Mouse (Mus musculus): ENCODE measurements around the gene Wnt2b.
A peak's percentile ranks its signal among the peaks of the same experiment; 100 is the strongest.

Wnt2b gene

DNA sequence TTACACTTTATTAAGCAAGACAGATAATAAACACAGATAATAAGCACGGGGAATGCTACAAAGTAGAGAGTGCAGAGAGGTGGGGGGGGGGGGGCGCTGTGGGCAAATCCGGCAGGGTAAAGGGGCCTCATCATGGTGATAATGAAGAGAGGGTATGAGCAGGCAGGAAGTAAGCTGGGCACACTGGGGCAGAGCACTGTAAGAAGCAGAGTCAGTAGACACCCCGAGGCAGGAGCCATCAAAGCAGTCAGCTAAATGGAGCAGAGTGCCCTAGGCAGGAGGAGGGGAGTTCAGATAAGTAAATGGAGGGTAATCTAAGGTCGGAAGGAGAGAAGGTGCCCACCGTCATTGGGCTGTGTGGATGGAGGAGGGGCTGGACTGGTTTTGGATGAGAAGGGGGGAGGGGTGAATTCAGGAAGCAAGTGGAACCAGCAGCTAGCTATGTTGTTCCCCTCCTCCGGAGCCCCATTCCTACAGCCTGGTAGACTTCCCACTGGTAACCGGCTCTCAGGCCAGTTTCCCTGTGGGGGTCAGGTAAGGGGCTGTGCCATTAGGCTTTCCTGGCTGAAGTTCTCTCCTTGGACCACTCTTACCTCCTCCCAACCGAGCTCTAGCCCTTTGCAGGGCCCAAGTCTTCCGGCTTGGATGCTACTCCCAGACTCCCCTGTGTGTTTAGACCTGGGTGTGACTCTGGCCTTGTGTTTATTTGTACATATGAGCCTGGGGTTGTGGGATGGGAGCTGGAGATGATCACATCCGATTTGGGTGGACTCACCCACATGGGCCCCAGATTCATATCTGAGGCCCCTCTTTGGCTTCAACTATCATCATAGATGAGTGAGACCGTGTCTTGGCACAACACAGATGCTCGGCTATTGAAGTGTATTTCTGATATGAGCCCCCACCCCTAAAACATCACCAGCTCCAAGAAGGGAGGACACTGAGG, 1.9 kb upstream of the Wnt2b start:
- DNase-seq = peak; percentile 61

DNA sequence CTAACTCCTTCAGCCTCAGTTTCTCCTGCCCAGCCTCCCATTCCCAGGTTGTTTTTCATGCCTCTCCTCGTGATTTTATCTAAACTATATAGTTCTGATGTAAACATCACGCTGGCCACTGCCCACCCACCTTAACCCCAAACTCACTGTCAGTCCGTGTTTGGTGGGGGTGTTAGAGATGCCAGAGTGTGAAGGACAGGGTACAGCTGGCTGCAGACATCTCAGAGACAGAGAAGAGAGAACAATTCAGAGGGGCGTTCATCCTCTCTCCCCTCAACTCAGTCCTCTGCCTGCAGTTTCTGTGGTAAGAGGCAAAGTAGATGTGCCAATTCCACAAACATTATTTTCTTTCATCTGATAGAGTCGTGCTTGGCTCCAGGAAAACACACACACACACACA, 1.1 kb upstream of the Wnt2b start:
- DNase-seq = no peak

DNA sequence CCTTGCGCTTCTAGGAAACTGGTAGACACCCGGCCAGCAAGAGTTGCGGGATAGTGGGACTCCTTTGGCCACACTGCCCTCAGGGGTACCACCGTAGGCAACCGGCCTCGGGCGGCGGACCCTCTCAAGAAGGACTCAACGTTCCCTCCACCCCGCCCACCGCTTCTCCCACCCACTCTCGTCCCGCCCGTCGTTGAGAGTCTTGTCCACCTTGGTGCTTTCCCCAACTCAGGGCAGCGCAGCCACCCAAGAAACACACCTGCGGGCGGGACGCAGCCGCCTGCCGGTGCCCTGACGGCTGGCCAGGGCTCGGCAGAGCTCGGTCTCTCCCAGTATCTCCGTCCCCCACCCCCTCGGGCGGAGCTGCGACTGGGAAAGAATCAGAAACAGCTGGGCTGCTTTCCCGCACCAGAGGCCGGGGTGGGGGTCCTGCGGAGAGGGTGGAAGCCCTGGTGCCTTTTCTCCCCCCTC, 455 bp upstream of the Wnt2b start:
- peak; percentile 47 for DNase-seq

DNA sequence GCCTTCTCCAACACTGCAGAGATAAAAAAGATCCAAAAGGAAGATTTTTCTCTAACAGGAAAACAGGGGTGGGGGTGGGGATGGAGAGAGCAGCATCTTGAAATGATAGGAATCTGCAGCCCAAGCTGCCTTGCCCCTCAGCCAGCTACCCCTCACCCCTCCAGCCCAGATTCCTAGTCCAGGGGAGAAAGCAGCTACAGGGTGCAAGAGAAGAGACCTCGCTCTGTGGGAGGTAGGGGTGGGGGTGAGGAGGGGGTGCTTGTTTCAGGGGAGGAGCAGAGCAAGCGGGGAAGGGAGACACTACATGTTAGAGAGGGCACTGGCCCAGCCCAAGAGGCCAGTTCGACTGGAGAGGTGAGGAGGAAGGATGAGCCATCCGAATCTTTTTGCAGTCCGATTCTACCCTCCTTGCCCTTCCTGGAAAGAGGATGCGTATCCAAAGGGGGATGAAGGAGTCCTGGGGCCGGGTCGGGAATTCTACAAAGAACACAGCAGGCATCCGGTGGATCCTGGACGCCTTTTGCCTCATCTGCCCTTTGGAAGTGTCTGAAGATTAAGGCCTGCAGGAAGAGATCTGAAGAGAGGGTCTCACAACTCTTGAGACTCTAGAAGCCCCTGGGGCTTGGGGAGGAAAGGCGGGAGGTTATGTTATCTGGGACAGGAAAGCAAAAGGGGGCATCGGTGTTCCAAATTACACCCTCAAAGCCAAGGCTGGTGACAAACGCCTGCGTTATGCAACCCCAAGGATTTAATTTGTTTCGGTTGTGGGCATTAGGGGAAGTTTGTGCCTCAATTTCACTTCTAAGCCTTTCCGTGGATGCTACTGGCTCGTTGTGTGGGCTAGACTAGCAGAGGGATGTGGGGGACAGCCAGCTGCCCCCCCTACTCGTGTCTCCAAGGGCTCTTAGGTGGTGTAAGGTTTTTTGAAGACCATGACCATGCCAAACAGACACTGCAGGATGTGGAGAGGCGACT, 1.4 kb downstream of the Wnt2b start:
- DNase-seq = no peak

DNA sequence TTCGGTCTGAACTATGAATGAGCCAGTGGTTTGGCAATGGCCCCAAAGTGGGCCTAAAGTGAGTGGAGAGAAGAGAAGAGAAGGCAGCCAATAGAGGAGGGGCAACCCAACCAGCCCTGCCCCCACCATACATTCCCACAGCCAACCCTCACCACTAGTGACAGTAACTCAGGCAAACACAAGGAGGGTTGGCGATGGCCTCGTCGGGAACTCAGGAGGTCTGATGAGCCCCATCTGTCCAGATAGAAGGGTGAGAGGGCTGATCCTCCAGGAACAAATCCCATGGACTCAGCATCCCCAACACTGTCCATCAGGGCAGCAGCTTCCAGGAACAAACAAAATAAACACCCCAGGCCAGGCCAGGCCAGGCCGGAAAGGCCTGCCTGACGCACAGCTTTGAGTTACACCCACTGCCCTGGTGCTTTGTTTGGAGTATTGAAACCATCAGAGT, 5.6 kb downstream of the Wnt2b start:
- DNase-seq = no peak

DNA sequence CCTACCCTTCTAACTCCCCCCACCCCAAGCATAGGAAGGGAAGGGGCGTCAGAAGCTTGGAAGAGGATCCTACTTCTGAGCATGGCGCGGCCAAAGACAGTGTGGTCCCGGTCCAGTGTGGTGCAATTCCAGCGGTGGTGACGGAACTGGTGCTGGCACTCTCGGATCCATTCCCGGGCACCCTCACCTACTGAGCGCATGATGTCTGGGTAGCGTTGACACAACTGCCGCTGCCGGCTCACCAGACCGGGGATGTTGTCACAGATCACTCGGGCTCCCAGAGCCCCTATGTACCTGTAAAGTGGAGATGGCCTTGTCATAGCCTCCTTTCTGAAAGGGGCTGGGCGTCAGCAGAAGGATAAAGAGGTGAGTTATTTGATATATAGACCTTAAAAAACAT, 7.2 kb downstream of the Wnt2b start:
- no peak for DNase-seq

DNA sequence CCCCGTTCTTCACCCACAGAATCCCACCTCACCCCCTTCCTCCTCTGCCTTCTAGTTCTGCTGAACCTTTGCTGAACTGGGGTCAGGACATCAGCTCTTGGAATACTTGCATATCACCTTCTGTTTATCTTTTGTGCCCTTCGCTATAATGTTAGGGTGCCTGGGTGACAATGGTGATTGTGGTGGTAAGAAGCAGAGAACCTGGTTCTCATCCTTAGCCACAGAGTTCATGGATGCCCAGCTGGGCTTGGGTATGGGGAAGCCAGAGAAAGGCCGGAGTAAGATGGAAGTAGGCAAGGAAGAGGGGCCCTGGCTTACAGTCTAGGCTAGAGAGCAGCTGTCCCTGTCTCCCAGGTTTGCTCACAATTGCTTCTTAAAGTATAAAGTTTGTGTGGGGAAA, 7.6 kb downstream of the Wnt2b start:
- no peak for DNase-seq

DNA sequence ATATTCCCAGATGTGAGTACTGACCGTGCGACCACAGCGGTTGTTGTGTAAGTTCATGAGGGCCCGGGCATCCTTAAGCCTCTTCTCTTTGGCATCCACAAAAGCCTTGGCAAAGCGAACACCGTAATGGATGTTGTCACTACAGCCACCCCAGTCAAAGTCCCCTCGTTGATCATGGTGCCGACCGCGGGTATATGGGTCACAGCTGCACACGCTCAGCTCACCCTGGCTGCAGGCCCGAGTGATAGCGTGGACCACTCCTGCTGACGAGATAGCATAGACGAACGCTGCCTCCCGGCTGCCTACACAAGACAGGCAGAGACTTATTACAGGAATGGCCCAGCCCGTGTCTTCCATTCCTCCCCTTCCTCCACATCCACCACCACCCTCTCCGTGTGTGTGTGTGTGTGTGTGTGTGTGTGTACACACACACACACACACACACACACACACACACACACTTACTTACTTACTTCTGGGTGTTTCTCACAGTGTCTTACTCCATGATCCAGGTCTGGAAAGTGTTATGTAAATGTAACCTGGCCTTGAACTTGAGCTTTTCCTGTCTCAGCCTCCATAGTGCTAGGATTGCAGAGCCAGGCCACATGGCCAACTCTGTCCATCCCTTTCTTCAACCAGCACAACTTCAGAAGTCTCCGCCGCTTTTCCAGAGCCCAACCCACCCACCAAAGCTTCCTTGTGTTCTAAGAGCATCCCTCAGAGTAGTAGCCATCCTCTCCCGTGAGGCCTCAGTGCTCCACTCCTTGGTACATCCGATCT, 8.6 kb downstream of the Wnt2b start:
- DNase-seq = no peak

DNA sequence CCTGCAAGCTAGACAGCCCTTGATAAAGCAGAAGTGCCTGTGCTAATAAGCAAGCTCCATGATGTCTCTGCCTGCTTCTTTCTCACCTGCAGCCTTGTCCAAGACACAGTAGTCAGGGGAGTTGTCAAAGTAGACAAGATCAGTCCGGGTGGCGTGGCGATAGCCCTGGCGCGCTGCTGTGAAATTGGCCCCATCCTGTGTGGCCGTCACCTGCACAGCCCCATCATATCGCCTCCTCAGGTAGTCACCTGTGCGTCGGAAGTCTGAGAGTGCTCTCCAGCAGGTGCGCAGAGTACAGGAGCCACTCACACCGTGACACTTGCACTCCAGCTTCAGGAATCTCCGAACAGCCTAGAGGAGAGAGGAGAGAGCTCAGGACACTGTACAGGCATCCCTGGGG, 10.8 kb downstream of the Wnt2b start:
- DNase-seq = no peak

DNA sequence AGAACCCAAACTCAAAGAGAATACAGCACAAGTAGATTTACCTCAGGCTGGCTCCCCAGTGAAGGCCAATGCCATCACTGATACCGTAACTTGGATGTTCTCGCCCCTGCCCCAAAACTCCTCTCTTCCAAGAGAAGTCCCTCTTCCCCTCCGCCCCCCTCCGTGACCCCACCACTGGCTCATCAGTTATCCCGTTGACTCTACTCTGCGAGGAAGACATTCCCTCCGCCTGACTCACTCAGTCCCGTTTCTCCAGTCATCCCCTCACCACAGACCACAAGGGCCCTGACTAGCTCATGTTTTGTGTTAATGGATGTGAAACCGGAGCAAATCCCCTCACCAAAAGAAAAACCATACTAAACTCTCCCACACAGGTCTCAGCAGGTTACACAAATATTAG, 16.8 kb downstream of the Wnt2b start:
- DNase-seq = no peak

DNA sequence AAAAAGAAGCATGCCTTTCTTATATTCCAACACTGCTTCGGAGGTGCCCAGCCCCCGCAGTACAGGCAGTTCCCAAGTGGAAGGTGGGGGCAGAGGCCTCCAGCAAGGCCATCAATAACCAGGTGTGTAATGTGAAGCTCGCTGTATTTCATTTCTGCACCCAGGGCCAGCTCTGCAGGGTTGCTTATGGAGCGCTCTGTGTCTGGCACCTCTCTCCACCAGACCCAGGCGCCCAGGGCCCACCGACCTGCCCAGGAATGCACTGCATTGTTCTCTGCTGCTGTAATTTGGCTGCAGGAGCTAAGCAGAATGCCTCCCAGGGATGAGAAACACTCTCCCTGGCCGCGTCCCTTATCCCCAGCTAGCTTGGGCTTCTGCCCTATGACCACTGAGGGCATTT, 18.4 kb downstream of the Wnt2b start:
- DNase-seq = no peak

DNA sequence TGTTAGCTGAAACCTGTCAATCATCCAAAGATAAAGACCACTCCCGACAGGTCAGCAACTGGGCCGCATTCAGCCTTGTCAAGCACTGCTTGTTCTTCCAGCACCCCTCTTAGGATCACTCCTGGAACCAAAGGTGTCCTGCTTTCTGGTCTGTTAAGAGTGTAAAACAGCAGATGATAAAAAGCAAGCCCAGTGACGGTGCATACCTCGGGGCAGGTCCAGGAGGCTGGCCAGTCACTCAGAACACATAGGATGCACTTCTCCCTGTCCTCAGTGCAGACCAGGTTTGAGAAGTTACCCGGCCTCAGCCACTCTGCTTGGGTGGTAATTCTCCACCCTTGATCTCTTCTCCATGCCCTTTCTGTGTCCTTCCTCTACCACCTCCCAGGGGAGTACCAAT, 19.0 kb downstream of the Wnt2b start:
- DNase-seq = no peak

DNA sequence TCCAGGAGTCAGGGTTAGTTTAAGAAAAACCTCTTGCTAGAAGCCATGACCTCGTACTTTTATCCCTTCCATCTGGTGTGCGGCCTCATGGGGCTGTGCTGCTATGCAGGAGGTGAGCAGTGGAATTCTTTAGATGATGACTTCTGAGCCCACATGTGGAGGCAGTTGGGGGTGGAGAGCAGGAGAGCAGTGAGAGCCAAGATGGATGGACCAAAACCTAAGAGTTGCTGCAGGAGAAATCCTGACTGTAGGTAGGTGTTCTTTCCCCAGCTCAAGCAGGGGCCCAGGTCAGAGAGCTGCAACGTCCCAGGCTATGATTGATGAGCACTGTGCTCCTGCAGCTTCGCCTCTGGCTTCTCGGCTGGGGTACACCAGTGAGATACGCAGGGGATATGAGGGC, 21.0 kb downstream of the Wnt2b start:
- no peak for DNase-seq

DNA sequence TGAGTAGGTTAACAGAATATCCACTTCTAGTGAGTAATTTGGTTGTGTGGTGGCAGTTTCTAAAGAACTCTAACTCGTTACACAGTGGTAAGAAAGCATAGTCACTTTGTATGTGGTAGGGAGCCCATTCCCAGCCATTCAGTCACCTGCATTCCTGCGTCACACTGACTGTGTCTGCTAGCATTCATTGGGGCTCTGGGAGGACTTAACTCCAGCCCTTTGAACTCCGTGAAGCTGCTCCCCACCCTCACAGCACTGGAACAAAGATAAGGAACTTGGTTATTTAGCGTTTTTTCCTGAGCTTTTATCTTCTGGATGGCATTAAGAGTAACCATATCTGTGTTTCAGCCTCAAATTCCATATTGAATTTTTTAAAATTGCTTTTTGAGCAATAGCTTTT, 23.4 kb downstream of the Wnt2b start:
- no peak for DNase-seq

DNA sequence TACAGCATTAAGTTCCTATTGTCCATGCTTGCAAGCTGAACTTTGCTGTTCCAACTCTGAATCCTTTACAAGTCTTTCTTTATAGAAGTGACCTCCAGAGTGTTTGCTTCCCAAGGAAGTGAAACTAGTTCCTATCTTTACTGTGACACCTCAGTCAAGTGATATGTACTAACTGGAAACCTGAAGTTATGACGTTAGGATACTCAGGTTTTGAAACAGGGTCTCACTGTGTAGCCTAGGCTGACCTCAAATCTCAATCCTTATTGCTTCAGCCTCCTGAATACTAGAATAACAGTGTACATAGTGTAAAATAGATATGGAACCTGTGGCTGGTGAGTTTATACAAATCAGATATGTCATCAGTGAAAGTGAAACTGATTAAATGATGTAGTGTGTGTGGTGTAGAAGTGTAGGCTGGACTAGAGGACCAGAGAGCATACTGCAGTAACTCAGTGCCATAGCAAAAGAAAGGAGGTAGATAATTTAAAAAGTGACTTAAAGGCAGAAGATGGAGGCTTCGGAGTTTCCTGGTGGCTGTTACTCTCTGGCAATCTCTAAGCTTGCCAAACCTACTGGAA, 23.9 kb downstream of the Wnt2b start:
- DNase-seq = no peak

DNA sequence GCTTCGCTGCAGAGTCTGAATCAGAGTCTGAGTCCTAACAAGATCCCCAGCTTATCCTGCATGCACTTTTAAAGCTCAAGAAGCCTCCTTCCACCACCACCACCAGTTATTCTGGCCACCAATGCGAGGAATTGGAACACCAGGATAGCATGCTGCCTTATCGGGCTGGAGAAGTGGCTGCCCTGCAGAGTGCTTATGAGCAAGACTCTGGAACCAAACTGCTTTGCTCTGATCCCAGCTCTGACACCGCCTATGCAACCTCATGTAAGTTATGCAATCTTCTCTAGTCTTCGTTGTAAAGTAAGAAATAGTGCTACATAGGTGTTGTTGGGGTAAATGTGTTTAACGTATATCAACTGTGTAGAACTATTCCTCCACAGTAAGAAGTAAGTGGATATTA, 32.3 kb downstream of the Wnt2b start:
- no peak for DNase-seq

DNA sequence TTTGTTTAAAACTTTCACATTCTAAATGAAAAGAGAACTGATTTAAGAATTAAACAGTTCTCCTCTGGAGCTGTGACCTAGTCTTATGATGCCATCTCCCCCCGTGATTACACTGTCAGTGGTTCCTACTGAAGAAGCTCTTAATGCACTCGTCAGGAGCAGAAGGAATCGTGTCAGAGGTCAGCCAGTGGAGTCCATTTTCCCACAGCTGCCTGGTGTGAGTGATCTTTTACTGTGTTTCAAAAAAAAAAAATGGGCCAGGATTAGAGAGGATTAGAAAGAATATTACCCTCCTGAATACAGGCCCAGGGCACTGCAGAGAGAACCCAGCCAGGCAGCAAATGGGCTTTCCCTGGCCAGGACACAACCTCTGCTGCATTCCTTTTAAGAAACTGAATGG, 46.7 kb downstream of the Wnt2b start:
- DNase-seq = no peak

DNA sequence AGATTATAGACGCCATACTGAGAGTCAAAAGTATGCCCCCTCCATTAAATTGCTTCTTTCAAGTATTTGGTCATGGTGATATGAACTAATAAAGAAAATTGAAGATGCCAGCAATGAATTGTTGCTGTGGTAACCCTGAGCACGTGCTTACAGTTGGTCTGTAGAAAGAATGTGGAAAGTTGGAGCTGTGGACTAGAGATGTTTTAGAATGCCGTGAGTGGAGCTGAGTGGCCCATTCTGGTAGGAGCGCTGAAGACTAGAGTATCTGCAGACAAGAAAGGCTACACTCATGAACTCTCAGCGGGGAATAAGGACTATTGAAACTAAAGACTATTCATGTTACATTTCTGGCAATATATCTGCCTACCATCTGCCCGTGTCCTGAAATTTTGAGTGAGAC, 52.5 kb downstream of the Wnt2b start:
- no peak for DNase-seq

DNA sequence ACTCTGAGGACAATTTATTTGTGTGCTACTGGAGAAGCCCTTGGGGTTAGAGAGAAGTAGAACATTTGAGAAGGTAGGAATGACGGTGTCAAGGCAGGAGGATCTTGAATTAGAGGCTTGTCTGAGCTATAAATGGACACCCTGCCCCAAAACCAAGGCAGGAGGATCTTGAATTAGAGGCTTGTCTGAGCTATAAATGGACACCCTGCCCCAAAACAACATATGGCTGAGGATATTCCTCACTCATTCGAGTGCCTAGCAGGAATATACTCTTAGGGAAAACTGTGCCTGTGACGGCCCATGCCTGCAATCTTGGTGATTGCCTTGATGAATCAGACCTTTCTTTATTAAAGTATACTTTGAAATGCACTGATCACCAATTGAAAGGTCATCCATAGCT, 55.7 kb downstream of the Wnt2b start:
- DNase-seq = no peak

DNA sequence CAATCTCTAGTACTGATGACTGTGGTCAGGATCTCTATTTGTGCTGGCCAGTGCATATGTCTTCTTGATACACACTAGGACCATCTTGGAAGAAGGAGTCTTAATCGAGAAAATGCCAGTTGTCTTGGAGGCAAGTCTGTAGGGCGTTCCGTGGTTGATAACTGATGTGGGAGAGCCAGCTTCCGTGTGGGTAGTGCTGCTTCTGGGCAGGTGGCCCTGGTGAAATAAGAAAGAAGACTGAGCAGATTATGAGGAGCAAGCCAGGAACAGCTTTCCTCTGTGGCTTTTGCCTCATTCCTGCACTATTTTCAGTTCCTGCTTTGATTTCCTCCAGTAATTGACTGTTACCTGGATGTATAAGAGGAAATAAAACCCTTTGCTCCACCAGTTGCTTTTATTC, 56.3 kb downstream of the Wnt2b start:
- no peak for DNase-seq

DNA sequence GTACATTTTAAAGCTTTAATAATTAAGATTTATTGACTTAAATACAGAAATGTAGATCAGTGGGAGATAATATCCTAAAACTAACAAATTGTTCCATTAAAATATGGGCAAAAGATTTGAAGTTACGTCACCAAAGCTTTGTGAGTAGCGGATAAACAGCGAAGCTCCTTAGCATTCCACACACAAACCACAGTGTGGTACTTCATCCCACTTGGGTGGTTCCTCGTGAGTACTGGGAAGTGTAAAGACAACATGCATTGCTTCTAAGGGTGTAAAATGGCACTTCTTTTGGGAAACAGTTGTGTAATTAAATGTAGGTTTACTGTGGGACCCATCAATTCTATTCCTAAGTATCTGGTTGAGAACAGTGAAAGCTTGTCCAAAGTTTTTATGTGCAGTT, 60.6 kb downstream of the Wnt2b start:
- no peak for DNase-seq

DNA sequence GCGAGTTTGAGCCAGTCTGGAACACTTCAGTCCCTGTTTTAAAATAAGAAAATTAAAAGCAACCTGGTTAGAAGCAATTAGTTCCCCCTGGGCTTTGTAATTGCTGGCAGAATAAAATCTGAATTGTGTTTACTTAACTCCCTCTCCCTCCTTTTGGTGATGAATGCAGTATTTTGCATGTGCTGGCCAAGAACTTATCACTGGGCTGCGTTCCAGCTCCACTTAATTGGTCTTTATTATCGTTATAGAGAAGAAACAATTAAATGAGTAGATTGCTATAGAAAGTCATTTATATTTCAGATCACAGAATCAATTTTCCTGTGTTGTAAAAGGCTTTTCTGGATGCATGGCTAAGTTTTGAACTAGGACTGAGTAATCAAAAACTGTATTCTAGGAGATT, 65.6 kb downstream of the Wnt2b start:
- no peak for DNase-seq

All from thymus, postnatal 4 days (tissue).